Mouse (Mus musculus): Measurements from ENCODE around the gene Galnt18.

GRCm38 (mm10) chr7:111497191-111497590 is 282.6 kb downstream of the Galnt18 start:
- TF ChIP-seq CTCF (IDR thresholded peaks at IDR 0.05; ENCODE audit: low read depth, low read length), result no peak
- no peak for TF ChIP-seq POLR2A (IDR thresholded peaks at IDR 0.05; ENCODE audit: borderline replicate concordance, low read depth, low read length)
